Mouse (Mus musculus): ENCODE data around the gene Bpifb6.

Gene Bpifb6

GRCm38 (mm10) chr2:153900088-153900487 is at the start of gene Bpifb6:
Gene Bpifb6 (plus strand): TSS chr2:153900388.
- DNase-seq (ENCODE audit: low read depth): no peak

GRCm38 (mm10) chr2:153851030-153851360 is 49.2 kb upstream of the Bpifb6 start:
- peak; percentile 36 for DNase-seq (ENCODE audit: low read depth)

DNA sequence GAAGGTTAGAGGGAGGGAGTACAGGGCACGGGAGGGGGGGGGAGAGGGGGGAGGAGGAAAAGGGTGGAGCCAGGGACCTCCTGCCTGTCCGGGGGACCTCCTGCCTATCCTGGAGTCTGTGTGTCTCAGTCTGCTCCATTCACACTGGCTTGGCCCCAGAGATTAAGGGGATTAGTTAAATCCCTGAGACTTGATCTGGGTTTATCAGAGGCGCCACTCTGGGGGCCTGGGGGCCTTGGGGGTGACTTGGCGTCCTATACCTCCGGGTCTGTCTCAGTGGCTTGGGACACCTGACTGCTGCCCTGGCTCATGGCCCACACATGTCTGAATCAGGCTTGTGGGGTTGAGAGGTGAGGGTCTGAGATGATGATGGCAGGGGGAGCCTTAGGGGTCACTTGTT is 46.6 kb upstream of the Bpifb6 start:
- no peak for DNase-seq (ENCODE audit: low read depth)

GRCm38 (mm10) chr2:153859581-153859980 is 40.6 kb upstream of the Bpifb6 start:
- DNase-seq (ENCODE audit: low read depth): no peak

- no peak for DNase-seq (ENCODE audit: low read depth)
Observed at GRCm38 (mm10) chr2:153860315-153860714, 39.9 kb upstream of the Bpifb6 start.

DNA sequence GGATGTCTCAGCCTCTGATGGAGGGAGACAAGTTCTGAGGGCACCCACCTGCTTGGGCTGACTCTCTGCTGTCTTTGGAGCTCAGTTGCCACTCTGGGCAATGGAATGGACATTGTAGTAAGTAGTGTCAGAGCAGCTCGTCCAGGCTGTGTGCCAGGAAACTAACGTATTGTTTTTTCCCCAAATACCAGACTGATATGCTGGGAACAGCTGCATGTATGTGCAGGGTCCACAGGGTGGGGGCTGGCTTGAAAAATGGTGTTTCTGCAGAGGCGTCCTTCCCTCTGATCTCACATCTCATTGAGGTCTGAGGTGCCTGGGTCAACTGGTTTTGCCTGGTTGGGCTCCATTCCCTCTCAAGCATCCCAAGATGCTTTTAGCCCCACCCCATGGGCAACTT is 39.5 kb upstream of the Bpifb6 start:
- DNase-seq (ENCODE audit: low read depth): no peak

DNA sequence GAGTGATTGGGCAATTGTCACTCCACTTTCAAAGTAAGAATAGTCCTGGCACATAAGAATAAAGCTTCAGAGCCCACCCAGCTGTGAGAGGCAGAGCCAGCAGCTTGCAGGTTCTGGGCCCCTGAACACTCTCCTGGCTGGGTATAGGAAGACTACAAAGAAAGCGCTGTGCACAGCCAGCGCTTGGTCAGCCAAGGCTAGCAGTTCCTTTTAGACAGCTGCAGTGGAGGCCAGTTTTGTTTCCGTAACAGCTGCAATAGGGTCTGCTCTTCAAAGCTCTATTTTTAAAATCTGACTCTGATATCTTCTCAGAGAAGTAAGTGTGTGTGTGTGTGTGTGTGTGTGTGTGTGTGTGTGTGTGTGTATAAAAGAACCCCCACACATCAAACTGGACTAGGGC is 38.2 kb upstream of the Bpifb6 start:
- no peak for DNase-seq (ENCODE audit: low read depth)

DNA sequence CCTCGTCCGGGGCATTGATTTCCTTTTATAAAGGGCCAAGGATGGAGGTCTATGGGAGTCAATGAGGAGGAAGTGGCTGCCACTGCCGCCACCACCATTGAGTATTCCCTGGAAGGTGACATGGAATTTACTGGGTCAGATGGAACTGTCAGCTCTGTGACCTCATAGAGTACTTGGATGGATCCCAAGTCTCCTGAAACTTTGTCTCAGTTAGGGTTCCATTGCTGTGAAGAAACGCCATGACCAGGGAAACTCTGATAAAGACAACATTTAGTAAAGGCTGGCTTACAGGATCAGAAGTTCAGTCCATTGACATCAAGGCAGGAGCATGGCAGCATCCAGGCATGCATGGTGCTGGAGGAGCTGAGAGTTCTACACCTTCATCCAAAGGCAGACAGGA is 29.2 kb upstream of the Bpifb6 start, which contains the start of gene Sun5:
Gene Sun5, minus strand, starts transcription at position 101 of the 400 bp plus-strand sequence.
- DNase-seq (ENCODE audit: low read depth): no peak

GRCm38 (mm10) chr2:153874745-153875144 is 25.4 kb upstream of the Bpifb6 start, which contains the start of gene Bpifb2:
Gene Bpifb2 (plus strand): TSS chr2:153875045.
- DNase-seq (ENCODE audit: low read depth): no peak

- DNase-seq (ENCODE audit: low read depth): no peak
Observed at GRCm38 (mm10) chr2:153899111-153899510, 1.1 kb upstream of the Bpifb6 start.

- DNase-seq (ENCODE audit: low read depth): no peak
Observed at GRCm38 (mm10) chr2:153902726-153903125, 2.5 kb downstream of the Bpifb6 start.

GRCm38 (mm10) chr2:153906626-153907025 is 6.4 kb downstream of the Bpifb6 start:
- DNase-seq (ENCODE audit: low read depth): no peak

DNA sequence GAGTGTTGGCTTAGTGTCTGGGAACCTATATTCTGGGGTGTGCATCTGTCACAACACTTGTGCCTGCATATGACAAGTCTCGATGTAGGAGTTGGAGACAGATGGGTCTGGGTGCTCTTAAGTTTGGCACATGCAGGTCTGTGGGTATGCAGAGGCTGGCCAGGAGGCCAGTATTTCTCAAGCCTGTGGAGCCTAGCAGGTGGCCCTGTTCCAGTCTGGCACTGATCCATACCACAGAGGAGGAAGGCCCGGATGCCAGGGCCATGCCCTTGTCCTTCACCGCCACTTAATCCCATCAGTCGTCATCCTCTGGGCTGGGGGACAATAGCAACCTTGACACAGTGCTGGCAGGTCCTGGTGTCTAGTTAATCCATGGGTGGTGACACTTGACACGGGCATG is 14.0 kb downstream of the Bpifb6 start:
- peak; percentile 2 for DNase-seq (ENCODE audit: low read depth)

DNA sequence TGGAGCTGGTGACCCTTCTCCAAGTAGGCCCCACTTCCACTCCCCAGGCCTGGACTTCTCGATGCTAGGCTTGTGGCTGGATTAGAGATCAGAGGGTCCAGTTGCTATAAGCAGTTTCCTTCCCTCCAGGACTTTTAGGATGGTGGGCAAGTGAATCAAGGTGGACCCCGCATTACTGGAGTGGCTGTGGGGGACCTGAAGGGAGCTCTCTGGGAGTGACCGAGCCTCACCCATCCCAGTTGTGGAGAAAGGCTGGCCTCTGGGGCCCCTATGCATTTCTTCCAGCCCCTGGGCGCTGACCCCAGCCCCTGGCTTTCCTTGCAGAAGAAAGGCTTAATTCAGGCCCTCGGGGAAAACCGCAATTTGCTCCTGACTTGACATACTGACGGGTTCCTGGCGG is 17.7 kb downstream of the Bpifb6 start, which contains the start of gene Bpifb3:
Gene Bpifb3, plus strand, starts transcription at position 301 of the 400 bp plus-strand sequence.
- no peak for DNase-seq (ENCODE audit: low read depth)

DNA sequence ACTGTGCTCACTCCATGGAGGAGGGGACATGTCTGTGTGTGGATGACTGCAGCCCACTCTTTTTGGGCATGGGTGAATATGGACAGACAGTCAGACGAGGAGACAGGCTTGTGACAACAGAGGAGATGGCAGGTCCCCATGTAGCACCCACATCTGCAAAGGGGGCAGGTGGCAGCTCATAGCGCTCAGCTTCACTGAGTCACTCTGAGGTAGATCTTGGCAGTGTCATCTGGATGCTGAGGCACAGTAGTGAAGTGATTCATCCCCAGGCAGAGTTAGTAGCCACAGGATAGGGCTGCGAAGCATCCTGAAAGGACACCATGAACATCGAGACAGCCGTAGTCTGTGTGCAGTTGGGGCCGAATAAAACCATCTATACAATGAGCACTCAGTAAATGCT is 21.1 kb downstream of the Bpifb6 start:
- no peak for DNase-seq (ENCODE audit: low read depth)

DNA sequence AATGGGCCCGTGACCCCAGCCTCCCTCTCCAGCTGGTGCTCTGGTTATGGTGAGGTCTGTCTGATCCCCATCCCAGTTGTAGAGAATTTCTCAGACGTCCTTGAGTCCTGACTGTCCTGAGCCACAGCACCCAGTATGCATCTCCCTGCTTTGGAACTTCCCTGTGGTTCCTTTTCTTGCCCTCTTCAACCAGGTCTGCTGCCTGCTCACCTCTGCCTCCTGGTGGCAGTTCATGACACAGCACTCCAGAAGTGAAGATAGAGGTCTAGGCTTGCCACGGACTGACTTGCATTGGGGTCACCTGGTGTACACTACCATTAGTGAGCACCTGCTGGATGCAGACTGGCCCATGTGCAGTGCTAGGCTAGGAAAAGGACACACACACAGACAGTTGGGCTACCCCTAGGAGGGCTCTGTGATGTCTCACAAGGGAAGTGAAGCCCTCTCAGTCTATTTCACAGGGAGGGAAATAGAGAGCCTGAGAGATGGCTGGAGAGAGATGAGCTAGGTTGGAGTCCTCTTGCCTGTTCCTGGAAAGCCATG is 29.8 kb downstream of the Bpifb6 start:
- DNase-seq (ENCODE audit: low read depth): no peak

GRCm38 (mm10) chr2:153931125-153931524 is 30.9 kb downstream of the Bpifb6 start:
- DNase-seq (ENCODE audit: low read depth): no peak

DNA sequence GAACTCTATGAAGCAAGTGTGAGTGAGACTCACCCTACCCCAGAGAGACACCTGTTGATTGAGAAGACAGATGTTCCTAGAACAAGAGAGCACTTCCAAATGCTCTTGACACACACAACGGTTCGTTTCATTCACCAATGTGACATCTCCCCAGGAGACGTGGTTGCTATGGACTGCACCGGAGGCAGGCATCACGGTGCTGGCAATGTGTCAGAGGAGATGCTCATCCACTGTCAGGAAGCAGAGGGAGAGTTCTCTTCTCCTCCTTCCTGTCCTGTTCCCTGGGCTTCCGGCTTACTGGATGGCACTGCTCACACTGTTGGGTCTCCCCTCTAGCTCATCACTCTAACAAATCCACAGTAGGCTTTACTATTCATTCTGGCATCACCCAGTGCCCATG is 33.1 kb downstream of the Bpifb6 start:
- no peak for DNase-seq (ENCODE audit: low read depth)

DNA sequence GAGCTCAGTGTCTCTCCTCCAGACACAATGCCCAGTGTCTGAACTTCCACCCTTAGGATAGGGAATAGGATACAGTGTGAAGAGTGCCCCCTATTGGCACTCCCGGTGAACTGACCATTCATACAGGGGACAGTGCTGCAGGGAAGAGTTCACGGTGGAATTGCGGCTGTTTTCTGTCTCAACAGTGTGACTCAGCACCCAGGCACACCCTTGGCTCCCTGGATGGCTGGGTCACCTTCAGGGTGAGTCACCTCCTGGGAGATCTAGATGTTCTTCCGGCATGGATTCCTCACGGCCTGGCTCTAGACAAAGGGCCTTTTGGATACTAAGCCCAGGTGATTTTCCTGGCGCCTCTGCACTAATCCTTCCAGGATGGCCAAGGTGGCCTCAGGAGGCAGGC is 35.2 kb downstream of the Bpifb6 start:
- no peak for DNase-seq (ENCODE audit: low read depth)

DNA sequence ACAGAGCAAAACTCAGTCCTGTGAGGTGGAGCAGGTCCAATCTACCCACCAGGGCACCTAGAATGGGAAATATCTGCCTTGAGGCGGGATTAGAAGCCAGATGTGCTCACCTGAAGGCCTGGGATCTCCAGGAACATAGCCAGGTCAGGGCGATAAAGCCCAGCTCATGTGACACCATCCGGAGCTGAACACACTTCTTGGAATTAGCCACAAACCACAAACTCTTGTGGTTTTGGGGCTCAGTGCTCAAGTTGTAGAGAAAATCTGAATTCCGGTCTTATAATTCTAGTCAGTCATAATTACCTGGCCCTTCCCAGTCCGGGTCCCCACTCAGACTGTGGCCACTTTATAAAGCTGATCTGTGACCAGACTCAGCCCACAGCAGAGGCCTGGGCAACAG is 37.7 kb downstream of the Bpifb6 start, which contains the start of gene Bpifb4:
Gene Bpifb4, plus strand, starts transcription at position 370 of the 400 bp plus-strand sequence.
- no peak for DNase-seq (ENCODE audit: low read depth)

DNA sequence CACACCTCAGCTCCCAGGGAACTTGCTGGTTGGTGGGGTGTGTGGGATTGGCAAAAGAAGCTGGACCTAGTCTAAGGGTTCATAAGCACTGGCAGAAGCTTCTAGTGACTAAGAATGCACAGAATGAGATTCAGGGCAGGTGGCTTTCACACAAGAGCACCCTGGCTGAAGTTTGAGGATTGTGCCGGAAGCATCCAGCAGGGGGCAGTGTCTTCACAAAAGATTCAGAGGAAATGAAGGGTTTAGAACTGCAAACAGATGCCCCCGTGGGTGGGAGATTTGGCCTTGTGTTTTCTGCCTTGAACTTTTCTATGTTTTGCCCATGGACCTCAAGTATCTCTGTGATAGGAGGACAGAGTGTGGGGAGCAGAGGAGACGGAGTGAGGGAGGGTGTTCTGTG is 43.3 kb downstream of the Bpifb6 start:
- DNase-seq (ENCODE audit: low read depth): no peak

GRCm38 (mm10) chr2:153944567-153944966 is 44.4 kb downstream of the Bpifb6 start:
- no peak for DNase-seq (ENCODE audit: low read depth)

DNA sequence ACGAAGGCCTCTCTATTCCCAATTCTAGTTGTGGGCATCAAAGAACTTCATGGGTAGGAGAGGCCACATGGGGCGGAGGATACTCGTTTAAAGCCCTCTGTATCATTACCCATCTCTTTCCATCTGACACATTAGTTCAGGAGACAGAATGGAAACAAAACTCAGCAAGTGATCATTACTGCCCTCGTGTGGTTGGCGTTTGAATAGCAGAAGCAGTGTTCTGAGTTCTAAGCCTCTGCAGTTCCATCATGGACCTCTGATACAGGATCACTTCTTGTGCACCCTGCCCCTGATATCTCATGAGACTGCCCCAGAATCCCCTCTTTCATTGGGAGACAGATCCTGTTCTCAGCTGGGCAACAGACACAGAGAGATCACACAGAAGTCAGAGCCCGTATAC is 52.7 kb downstream of the Bpifb6 start:
- DNase-seq (ENCODE audit: low read depth): peak; percentile 13

GRCm38 (mm10) chr2:153953836-153954235 is 53.6 kb downstream of the Bpifb6 start:
- no peak for DNase-seq (ENCODE audit: low read depth)

Measured in fibroblast of lung, adult 2 months (primary cell).